Mouse (Mus musculus): ENCODE measurements around the gene Uap1l1.

DNA sequence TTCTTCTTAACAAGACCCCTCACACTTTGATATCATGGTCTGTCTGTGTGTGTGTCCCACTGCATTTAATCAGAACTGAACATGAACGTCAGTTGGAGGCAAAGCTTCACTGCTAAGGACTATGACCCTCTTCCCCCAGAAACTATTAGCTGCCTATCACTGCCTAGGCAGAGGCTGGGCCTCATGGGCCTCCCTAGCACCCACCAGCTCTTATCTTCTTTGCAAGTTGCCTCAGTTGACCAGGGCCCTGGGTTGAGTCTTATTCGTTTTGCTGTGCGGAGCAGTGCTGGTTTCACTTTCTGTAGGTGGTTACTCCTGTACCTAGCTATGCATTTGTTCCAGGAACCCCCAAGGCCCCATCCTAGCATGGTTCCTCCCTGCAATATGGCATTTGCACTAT lies 4.5 kb upstream of the Uap1l1 start:
- TF ChIP-seq CTCF (IDR thresholded peaks at IDR 0.05; ENCODE audit: insufficient read depth, low read depth, low read length) (no peak), POLR2A (IDR thresholded peaks at IDR 0.05; ENCODE audit: insufficient read depth, low read depth, low read length) (no peak)

Data from olfactory bulb, adult 2 months (tissue).